Mouse (Mus musculus) layer of hippocampus, adult 8-10 months (tissue): ENCODE measurements at regions not wholly inside any gene's neighbourhood (a gene's known extent, or its start where the extent isn't known, plus 50 kb on each side); places are given as distances from the start of the nearest gene placed in this dataset.
A peak's percentile ranks its signal among the peaks of the same experiment; 100 is the strongest.

Source experiments
- DNase-seq, 2 experiments: peaks; one replicate each; pipeline ENCODE4 v3.0.0; 2022; ENCODE audit warnings: low spot score in 2 of 2

GRCm38 (mm10) chr13:72352641-72353181 lies 275.9 kb upstream of the Irx2 start:
- no peak for DNase-seq

GRCm38 (mm10) chr13:72355297-72355696 lies 273.3 kb upstream of the Irx2 start:
- DNase-seq: no peak

DNA sequence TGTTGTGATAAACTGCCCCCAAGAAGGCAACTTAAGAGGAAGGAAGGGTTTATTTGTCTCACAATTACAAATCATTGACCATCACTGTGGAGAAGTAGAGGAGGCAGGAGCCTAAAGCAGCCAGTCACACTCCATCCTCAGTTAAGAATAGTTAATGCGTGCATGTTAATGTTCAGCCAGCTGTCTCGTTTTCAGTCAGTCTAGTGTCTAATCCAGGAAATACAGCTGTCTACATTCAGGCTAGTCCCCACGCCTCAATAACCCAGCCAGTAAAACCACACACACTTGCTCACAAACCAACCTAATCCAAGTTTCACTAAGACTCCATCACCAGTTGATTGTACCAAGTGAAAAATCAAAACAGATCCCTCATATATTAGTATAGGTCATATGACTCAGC lies 272.8 kb upstream of the Irx2 start:
- DNase-seq: no peak

DNA sequence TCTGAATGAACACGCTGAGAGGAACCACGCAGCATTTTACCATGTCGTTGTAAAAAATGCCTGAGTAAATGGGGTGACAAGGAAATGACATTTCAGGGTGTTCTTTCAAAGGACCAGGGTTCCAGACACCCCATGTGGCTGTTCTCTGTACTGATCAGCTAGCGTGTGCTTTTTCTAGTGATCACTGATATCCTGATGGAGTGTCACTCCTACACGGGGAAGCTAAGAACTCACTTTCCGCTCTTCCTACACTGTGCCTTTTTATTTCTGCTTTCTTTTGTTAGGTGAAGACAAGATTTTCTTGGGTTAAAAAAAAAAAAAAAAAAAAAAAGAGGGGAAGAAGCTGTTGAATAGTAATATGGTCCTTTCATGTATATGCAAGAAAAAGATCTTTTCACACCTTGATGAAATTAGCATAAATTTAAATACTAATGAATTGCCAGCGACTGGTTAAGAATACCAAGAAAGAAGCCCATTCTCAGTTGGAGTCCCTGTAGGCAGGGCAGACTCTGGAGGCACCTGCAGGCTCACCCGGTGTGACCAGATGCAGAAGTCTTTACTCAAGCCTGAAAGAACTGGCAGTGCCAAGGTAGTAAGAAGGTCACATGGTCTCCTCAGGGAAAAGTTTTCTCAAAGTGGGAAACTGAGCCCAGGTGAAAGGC lies 270.2 kb upstream of the Irx2 start:
- DNase-seq: no peak

GRCm38 (mm10) chr13:72365534-72366271 lies 262.9 kb upstream of the Irx2 start:
- no peak for DNase-seq

DNA sequence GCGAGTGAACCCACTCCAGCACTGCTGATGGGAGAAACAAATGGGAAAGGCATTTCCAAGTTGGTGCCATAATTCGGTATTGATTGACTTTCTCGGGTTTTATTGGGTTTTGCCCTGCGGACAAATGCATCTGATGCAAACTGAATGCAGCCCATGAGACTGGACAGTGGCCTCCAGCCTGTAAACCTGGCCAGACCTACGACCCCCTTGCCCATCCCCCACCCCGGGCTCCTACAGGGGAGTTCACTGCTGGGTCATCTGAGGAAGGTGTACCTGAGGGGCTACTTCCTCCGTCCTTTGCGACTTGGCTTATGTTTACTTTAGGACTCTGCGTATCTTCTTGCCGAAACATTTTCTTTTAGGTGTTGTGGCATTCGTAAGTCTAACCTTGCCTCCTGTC lies 262.3 kb upstream of the Irx2 start:
- DNase-seq: no peak

DNA sequence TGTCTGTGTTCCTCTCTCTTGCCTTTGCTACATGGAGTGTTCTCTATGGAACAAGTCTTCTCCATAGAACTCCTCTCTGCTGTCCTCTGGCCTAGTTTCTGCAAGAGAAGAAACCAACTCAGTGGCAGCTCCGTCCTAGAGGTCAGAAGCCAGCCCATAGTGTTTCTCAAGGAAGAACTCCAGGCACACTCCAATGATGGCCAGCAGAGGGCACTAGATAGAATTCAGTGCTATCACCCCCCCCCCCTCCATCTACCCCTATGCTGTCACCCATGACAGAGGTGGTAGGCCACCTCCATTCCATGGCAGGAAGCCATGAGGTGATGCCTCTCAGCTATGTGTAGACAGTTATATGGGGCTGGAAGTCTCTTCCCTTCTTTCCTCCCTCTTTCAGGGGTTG lies 258.5 kb upstream of the Irx2 start:
- DNase-seq: no peak

GRCm38 (mm10) chr13:72370997-72371396 lies 257.6 kb upstream of the Irx2 start:
- no peak for DNase-seq

- no peak for DNase-seq
Measured at GRCm38 (mm10) chr13:72393366-72393765, 235.3 kb upstream of the Irx2 start.

DNA sequence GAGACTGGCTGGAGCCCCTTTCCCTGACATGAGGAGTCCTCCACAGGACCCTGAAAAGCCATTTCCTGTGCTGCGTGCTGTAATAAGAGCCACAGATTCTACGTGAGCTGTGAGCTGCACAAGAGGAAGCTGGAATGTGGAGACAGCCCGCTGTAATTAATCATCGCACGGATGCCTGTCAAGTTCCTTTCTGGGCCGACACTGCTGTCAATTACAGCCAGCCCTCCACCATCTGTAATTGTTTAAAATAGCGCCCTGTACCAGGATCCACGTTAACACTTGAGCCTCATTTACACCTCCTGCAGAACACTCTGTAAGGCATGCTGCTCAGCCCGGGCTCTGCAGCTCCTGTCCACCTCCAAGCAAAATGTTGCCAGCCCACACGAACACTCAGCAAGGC lies 227.9 kb upstream of the Irx2 start:
- DNase-seq: peak; percentile 56 to 63

GRCm38 (mm10) chr13:72409238-72409965 lies 219.2 kb upstream of the Irx2 start:
- DNase-seq: no peak

GRCm38 (mm10) chr13:72412656-72413055 lies 216.0 kb upstream of the Irx2 start:
- no peak for DNase-seq

DNA sequence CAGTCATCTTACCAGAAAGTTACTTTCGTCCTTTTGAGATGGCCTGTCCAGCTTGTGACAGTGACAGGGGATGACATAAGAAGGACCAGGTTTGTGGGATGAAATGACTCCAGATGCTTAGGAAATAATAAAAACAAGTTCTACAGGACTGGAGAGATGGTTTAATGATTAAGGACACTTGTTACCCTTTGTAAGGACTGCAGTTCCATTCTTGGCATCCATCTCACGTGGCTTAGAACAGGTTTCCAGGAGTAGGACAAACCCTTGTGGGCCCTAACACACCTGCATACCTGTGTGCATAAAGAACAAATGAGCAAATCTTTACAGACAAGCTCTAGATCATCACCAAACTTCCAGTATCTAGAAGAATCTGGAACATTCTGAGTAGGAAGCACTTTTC lies 211.6 kb upstream of the Irx2 start:
- DNase-seq: no peak

- no peak for DNase-seq
Measured at GRCm38 (mm10) chr13:72417816-72418215, 210.8 kb upstream of the Irx2 start.

DNA sequence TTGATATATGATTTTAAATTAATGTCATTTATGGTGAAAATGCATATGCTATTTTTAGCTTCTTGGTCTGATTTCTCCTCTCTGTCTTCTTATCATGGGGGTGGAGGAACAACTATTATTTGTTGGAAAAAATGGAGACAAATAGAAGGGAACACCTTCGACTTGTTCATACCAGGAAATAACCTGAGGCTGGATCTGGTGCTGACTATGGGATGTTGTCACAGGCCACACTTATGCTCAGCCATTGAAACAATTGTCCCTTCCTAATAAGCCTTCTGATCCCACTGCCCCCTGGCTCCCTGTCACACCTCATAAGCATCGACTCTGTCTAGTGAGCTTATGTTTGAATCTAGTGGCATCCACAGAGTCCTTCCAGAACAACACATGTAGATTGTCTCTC lies 210.3 kb upstream of the Irx2 start:
- DNase-seq: no peak

- no peak for DNase-seq
Measured at GRCm38 (mm10) chr13:72419532-72419931, 209.1 kb upstream of the Irx2 start.

DNA sequence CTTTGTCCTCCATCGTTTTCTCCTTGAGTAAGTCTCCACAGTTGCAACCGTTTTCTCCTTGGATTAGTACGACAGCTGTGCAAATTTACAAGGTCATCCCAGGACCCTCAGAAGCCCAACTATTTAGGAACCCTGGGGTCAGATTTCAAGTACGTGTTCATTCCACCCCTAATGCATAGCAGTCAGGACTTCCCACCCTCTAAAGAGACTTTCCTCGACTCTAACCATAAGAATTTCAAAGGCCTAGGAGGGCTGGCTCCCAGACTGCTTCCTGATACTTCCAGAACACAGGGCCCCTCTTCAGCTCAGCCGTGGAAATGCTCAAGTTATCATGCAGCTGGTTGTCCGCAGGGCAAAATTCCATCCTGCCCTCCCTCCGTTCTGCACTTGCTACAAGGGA lies 202.7 kb upstream of the Irx2 start:
- DNase-seq: no peak

DNA sequence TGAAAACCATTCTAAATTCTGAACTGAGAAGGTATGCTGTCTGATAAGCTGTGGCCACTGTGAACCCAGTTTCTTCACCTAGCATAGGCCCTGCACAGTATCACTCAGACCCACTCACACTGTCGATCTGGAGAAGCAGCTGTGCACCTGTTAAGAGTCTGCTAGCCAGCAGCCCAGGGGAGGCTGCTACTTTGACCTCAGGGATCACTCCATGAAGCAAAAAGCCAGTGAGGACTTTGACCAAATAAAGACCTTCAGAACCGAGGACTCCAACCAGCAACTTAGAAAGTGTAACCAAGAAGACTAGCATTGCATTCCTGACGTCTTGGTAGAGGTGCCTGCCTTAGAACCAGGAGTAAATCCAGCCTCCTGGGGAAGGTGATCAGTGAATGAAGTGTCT lies 183.3 kb upstream of the Irx2 start:
- no peak for DNase-seq

DNA sequence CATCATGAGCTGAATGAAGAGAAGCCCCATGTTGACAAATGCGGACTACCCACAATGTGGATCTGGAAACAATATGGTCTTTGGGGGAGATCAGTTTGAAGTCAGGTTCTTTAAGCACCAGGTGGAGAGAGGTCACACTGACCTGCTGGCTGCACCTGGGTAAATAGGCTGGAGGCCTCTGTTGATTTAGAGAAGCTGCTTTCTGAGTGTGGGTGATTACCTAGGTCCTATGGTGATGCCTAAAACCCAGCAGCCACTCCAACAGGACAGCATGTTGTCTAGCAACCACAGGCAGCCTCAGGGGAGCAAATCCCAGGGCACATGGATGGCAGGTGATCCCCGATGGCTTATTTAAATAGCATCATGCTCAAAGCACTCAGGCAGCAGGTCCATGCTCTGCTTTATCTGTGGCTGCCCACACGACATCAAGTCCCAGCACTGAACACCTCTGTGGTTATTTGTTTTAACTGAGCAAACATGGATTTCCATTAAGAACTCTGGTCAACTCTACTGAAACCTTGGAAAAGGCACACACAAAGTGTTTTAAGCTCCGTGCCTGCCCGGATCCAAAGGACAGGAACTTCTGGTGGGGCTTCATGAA lies 180.1 kb upstream of the Irx2 start:
- no peak for DNase-seq

- DNase-seq: no peak
Measured at GRCm38 (mm10) chr13:72495353-72495752, 133.3 kb upstream of the Irx2 start.

GRCm38 (mm10) chr13:72497036-72497435 lies 131.6 kb upstream of the Irx2 start:
- no peak for DNase-seq

DNA sequence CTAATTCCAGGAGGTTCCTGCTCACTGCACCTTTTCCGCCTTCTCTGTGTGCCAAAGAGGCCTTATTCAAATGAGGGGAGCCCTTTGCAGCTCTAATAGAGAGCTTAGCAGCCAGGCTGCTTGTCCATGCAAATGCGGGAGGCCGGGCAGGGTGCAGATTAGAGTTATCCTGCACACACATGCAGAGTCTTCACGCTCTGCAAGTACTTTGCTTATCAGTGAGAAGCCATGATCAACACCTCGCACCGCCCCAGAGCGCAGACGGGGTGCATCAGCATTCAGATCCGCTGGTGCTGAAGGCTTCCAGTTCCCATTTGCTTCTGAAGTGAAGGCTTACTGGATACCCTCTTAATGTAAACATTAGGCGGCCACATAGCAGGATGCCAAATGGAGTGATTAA lies 131.1 kb upstream of the Irx2 start:
- no peak for DNase-seq
